Mouse (Mus musculus) myocyte (in vitro differentiated cells): Measurements from ENCODE around the gene Polr3gl. TPM values are rescaled to one million over a fixed set of nuclear protein-coding genes. Genes with fewer than 3 reads are reported as not detected.

Experiments used
- H3K27me3 ChIP-seq: one replicate; pipeline ENCODE4 v1.6.1; 2011; ENCODE audit not compliant: control insufficient read depth, insufficient read depth, insufficient read length
- H3K36me3 ChIP-seq: one replicate; pipeline ENCODE4 v1.6.1; 2011; ENCODE audit not compliant: control insufficient read depth, insufficient read depth
- H3K4me2 ChIP-seq: one replicate; pipeline ENCODE4 v1.6.1; 2011; ENCODE audit warnings: low read depth, control low read depth
- H3K4me3 ChIP-seq: one replicate; pipeline ENCODE4 v1.5.1; 2011; ENCODE audit warnings: mild to moderate bottlenecking, control low read depth, moderate library complexity
- H3K79me2 ChIP-seq: one replicate; pipeline ENCODE4 v1.6.1; 2011; ENCODE audit not compliant: control insufficient read depth, insufficient read depth
- H3ac ChIP-seq: one replicate; pipeline ENCODE4 v1.6.1; 2011; ENCODE audit not compliant: control insufficient read depth, insufficient read length
- CEBPB ChIP-seq: IDR thresholded peaks from 2 replicates; pipeline ENCODE4 v1.6.1; 2011; ENCODE audit warnings: mild to moderate bottlenecking, moderate library complexity; ENCODE audit not compliant: poor library complexity, insufficient read depth, severe bottlenecking
- E2F4 ChIP-seq: IDR thresholded peaks from one replicate; pipeline ENCODE4 v1.6.1; 2011; ENCODE audit warnings: mild to moderate bottlenecking, control low read depth, moderate library complexity; ENCODE audit not compliant: insufficient read depth
- MAX ChIP-seq: IDR thresholded peaks from one replicate; pipeline ENCODE4 v1.6.1; 2011; ENCODE audit warnings: low read depth, mild to moderate bottlenecking, control low read depth
- MYOD1 ChIP-seq, 3 experiments: IDR thresholded peaks; one replicate each; pipeline ENCODE4 v1.6.1; 2011; ENCODE audit warnings: control low read depth in 2 of 3, low read depth in 2 of 3, mild to moderate bottlenecking in 2 of 3, moderate library complexity in 1 of 3; ENCODE audit not compliant: insufficient read length in 2 of 3, control insufficient read depth in 1 of 3
- MYOG ChIP-seq, 3 experiments: IDR thresholded peaks; one replicate each; pipeline ENCODE4 v1.6.1; 2011; ENCODE audit warnings: control low read depth in 2 of 3, low read depth in 2 of 3, mild to moderate bottlenecking in 2 of 3; ENCODE audit not compliant: insufficient read length in 2 of 3, control insufficient read depth in 1 of 3, insufficient read depth in 1 of 3
- POLR2A ChIP-seq: IDR thresholded peaks from one replicate; pipeline ENCODE4 v1.6.1; 2011; ENCODE audit warnings: low read depth, mild to moderate bottlenecking, control low read depth, moderate library complexity; ENCODE audit not compliant: insufficient read length
- POLR2AphosphoS2 ChIP-seq: IDR thresholded peaks from one replicate; pipeline ENCODE4 v1.6.1; 2011; ENCODE audit warnings: low read depth, control low read depth; ENCODE audit not compliant: insufficient read length
- REST ChIP-seq: IDR thresholded peaks from one replicate; pipeline ENCODE4 v1.6.1; 2011; ENCODE audit warnings: mild to moderate bottlenecking, control low read depth, moderate library complexity; ENCODE audit not compliant: insufficient read depth, insufficient read length
- SRF ChIP-seq: IDR thresholded peaks from one replicate; pipeline ENCODE4 v1.6.1; 2011; ENCODE audit warnings: low read depth; ENCODE audit not compliant: control insufficient read depth, insufficient read length
- TCF12 ChIP-seq: IDR thresholded peaks from one replicate; pipeline ENCODE4 v1.6.1; 2011; ENCODE audit warnings: mild to moderate bottlenecking, control low read depth; ENCODE audit not compliant: poor library complexity, insufficient read depth, severe bottlenecking
- TCF3 ChIP-seq: IDR thresholded peaks from one replicate; pipeline ENCODE4 v1.6.1; 2011; ENCODE audit warnings: low read depth, control low read depth; ENCODE audit not compliant: insufficient read length
- USF1 ChIP-seq: IDR thresholded peaks from one replicate; pipeline ENCODE4 v1.6.1; 2011; ENCODE audit warnings: low read depth, mild to moderate bottlenecking, control low read depth, moderate library complexity
- polyA plus RNA-seq: library from polyadenylated mRNA; unstranded; fragments of >200 nt; fragmentation: generic; extraction: Trizol; gene quantifications from one replicate; pipeline ENCODE4 v1.2.1, GENCODE M21; 2012; ENCODE audit warnings: missing spikeins

The Polr3gl gene
- polyA plus RNA-seq, 1 experiment, result 22.7 TPM

DNA sequence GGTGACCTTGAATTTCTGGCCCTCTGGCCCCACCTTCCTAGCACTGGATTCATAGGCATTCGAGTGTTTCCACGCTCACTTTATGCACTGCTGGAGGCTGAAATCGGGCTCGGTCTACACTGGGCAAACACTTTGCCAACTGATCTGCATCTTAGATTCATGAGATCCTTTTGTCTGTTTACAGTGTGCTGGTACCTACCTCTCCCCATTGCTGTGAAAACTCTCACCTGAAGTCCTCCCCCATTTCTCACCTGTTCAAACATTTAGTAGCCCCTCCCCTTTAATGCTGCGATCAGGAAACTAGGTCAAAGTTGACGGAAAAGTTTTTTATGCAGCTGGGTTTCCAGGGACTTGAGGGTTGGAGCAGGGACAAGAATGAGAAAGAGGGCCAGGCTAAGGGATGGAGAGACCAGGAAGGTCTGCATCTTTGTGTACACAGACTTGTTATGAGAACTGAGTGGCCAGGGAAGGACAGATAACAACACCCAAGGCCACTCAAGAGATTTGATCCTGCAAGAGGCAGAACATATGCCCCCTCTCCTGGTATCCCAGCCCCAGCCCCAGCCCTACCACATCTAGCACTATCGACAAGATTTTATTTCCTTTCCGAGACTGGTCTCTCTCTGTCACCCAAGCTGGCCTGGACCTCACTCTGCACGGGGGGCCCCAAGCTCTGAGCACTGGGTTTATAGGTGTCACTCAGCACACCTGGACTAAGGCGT is 29.9 kb downstream of the Polr3gl start:
- no peak overlapping the region for H3ac ChIP-seq
- no peak overlapping the region for H3K4me3 ChIP-seq
- no peak for TF ChIP-seq POLR2AphosphoS2
- TF ChIP-seq CEBPB, result no peak
- TF ChIP-seq POLR2A, result no peak
- no peak for TF ChIP-seq SRF
- no peak for TF ChIP-seq REST
- TF ChIP-seq MYOD1 (IDR thresholded peaks at IDR 0.05; ENCODE audit: control insufficient read depth in 1 of 3, insufficient read length in 2 of 3, low read depth in 2 of 3), result no peak
- no peak for TF ChIP-seq MAX
- no peak for TF ChIP-seq E2F4
- TF ChIP-seq TCF3, result no peak
- no peak for TF ChIP-seq USF1
- no peak for TF ChIP-seq TCF12
- TF ChIP-seq MYOG (IDR thresholded peaks at IDR 0.05; ENCODE audit: control insufficient read depth in 1 of 3, insufficient read depth in 1 of 3, insufficient read length in 2 of 3, low read depth in 2 of 3), result no peak
- no peaks in the 10 kb centered on the region for H3K27me3 ChIP-seq
- H3K79me2 ChIP-seq, result peaks cover 5% of the 10 kb centered on the region
- no peak overlapping the region for H3K4me2 ChIP-seq
- H3K36me3 ChIP-seq, result peaks cover 12% of the 10 kb centered on the region

DNA sequence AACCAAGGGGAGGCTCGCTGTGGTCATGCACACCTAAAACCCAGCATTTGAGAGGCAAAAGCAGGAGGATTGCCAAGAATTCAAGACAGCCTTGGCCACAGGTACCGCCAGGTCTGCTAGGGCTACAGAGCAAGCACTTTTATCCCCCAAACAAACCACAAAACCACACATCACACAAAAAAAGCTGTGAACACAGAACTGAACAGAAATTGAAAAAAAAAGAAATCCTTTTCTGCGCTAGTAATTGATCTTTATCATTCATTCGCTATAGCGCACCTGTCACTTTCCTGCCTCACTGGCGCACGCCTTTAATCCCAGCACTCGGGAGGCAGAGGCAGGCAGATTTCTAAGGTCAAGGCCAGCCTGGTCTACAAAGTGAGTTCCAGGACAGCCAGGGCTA is 30.7 kb downstream of the Polr3gl start:
- H3K4me2 ChIP-seq, result no peak overlapping the region
- H3K4me3 ChIP-seq, result no peak overlapping the region
- TF ChIP-seq MYOG (IDR thresholded peaks at IDR 0.05; ENCODE audit: control insufficient read depth in 1 of 3, insufficient read depth in 1 of 3, insufficient read length in 2 of 3, low read depth in 2 of 3) (no peak), TCF12 (no peak), E2F4 (no peak), POLR2A (no peak), SRF (no peak), POLR2AphosphoS2 (no peak), USF1 (no peak), MYOD1 (IDR thresholded peaks at IDR 0.05; ENCODE audit: control insufficient read depth in 1 of 3, insufficient read length in 2 of 3, low read depth in 2 of 3) (no peak), TCF3 (no peak), CEBPB (no peak), REST (no peak), MAX (no peak)
- H3ac ChIP-seq, result no peak overlapping the region
- H3K36me3 ChIP-seq, result peaks cover 12% of the 10 kb centered on the region
- H3K79me2 ChIP-seq, result peaks cover 9% of the 10 kb centered on the region
- H3K27me3 ChIP-seq, result no peaks in the 10 kb centered on the region

DNA sequence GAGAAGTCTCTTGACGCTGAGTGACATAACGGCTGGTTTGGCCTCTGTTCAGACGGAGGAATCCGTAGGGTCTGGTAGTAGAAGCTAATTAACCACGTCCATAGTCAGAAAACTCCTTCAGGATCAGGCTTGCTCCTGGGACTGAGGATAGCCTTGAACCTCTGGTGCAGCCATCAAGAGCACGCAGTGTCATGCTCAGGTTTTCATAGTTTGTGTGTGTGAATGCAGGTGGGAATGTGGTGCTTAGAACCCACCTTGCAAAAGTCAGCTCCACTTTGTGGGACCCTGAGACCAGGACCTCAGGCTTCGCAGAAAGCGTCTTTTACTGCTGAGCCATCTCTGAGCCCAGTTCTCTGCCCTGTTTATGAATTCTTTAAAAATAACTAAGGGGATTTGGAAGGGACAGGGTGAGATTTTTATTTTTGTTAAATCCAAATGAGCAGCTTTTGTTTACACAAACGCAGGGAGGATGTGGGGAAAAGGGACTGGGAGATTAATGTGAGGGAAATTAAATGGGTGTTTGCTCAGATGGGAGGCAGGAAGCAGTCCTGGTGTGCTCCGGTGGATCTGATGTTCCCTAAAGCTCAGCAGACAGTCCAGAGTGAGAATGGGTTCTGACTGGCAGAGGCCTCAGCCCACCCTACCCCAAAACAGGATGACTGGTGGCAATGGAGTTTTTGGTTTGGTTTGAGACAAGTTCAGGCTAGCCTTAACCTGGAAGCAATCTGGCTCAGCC is 31.9 kb downstream of the Polr3gl start:
- TF ChIP-seq MYOD1 (IDR thresholded peaks at IDR 0.05; ENCODE audit: control insufficient read depth in 1 of 3, insufficient read length in 2 of 3, low read depth in 2 of 3), result no peak
- TF ChIP-seq POLR2A, result peak; percentile 51
- no peak for TF ChIP-seq MAX
- peak; percentile 90 for TF ChIP-seq POLR2AphosphoS2
- TF ChIP-seq USF1, result no peak
- Histone ChIP-seq H3K36me3 (peaks cover 12% of the 10 kb centered on the region), H3K27me3 (no peaks in the 10 kb centered on the region), H3K4me2 (no peak overlapping the region), H3K4me3 (no peak overlapping the region), H3K79me2 (peaks cover 9% of the 10 kb centered on the region), H3ac (no peak overlapping the region)

GRCm38 (mm10) chr3:96560881-96561668 is 32.9 kb downstream of the Polr3gl start:
- peak overlapping the region; percentile 71 for H3K4me3 ChIP-seq
- H3K36me3 ChIP-seq, result peaks cover 12% of the 10 kb centered on the region
- TF ChIP-seq MYOD1 (IDR thresholded peaks at IDR 0.05; ENCODE audit: control insufficient read depth in 1 of 3, insufficient read length in 2 of 3, low read depth in 2 of 3) (no peak), MYOG (IDR thresholded peaks at IDR 0.05; ENCODE audit: control insufficient read depth in 1 of 3, insufficient read depth in 1 of 3, insufficient read length in 2 of 3, low read depth in 2 of 3) (no peak), CEBPB (no peak), MAX (no peak), POLR2AphosphoS2 (peak; percentile 67), E2F4 (no peak), POLR2A (peak; percentile 34), REST (no peak), TCF12 (no peak), SRF (no peak), USF1 (no peak), TCF3 (no peak)
- H3K27me3 ChIP-seq, result no peaks in the 10 kb centered on the region
- H3ac ChIP-seq, result no peak overlapping the region
- H3K4me2 ChIP-seq, result peak overlapping the region; percentile 88
- H3K79me2 ChIP-seq, result peaks cover 9% of the 10 kb centered on the region
